Mouse (Mus musculus) neural tube, embryonic 12.5 days (tissue): ENCODE measurements around the gene S100b. TPM values are rescaled to one million over a fixed set of nuclear protein-coding genes. Genes with fewer than 3 reads are reported as not detected.

Source experiments
- ATAC-seq: fragments of 200-750 bp; cut with Nextera tagmentation; 2 replicates; pipeline ENCODE4 v1.8.0; 2017; ENCODE audit warnings: low read depth, mild to moderate bottlenecking, moderate TSS enrichment, moderate library complexity; ENCODE audit not compliant: low FRiP score
- H3K27ac ChIP-seq: fragments of 300-500 bp; sonication (generic); 2 replicates; pipeline ENCODE4 v1.5.1; 2016
- H3K27me3 ChIP-seq: fragments of 300-500 bp; sonication (generic); replicated peaks from 2 replicates; pipeline ENCODE4 v1.6.1; 2016; ENCODE audit warnings: mild to moderate bottlenecking
- H3K36me3 ChIP-seq: fragments of 300-500 bp; sonication (generic); 2 replicates; pipeline ENCODE4 v1.6.1; 2016; ENCODE audit warnings: mild to moderate bottlenecking
- H3K4me1 ChIP-seq: fragments of 300-500 bp; sonication (generic); 2 replicates; pipeline ENCODE4 v1.6.1; 2016
- H3K4me2 ChIP-seq: fragments of 300-500 bp; sonication (generic); replicated peaks from 2 replicates; pipeline ENCODE4 v1.6.1; 2016; ENCODE audit warnings: mild to moderate bottlenecking
- H3K4me3 ChIP-seq: fragments of 300-500 bp; sonication (generic); 2 replicates; pipeline ENCODE4 v1.5.1; 2016
- H3K9ac ChIP-seq: fragments of 300-500 bp; sonication (generic); 2 replicates; pipeline ENCODE4 v1.6.1; 2016; ENCODE audit warnings: mild to moderate bottlenecking
- H3K9me3 ChIP-seq: fragments of 300-500 bp; sonication (generic); 2 replicates; pipeline ENCODE4 v1.6.1; 2016; ENCODE audit warnings: mild to moderate bottlenecking
- WGBS: fragments of 180-500 bp; shearing (Covaris S2); methylation state at CpG from one replicate; pipeline ENCODE4 v1.1.7; 2016; 5-methylcytosine and 5-hydroxymethylcytosine counted together
- polyA plus RNA-seq: library from polyadenylated mRNA; unstranded; fragments of >200 nt; fragmentation: Nextera tagmentation; extraction: Ambion mirVana; gene quantifications from 2 replicates; pipeline ENCODE4 v1.2.1, GENCODE M21; 2016

Gene S100b
- polyA plus RNA-seq, 1 experiment from 2014 or later: 0.93 TPM

DNA sequence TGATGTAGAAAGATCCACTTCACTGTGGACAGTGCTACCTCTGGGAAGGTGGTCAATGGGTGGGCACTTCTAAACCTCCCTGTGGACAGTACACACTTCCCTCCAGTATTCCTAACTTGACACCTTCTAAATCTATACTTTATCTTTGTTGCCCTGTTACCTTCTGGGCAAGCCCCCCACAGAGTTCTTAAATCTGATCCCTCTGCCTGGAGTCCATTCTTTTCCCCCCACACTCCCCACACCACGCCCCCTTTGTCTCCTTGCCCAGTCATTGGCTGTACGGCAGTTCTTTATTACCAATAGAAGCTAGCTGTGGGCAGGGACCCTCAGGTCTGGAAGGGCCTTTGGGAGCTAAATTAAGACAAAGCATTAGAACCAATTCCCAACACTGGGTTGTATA lies 8.5 kb upstream of the S100b start:
- H3K4me2 ChIP-seq: no peak overlapping the region
- no peaks in the 10 kb centered on the region for H3K4me1 ChIP-seq
- H3K27ac ChIP-seq: no peak overlapping the region
- 81% methylated on average over 2 of the region's 2 CpGs for WGBS
- H3K9me3 ChIP-seq: no peaks in the 10 kb centered on the region
- H3K9ac ChIP-seq: no peak overlapping the region
- no peak overlapping the region for H3K4me3 ChIP-seq
- H3K36me3 ChIP-seq: no peaks in the 10 kb centered on the region
- ATAC-seq: no peak
- H3K27me3 ChIP-seq: no peaks in the 10 kb centered on the region

DNA sequence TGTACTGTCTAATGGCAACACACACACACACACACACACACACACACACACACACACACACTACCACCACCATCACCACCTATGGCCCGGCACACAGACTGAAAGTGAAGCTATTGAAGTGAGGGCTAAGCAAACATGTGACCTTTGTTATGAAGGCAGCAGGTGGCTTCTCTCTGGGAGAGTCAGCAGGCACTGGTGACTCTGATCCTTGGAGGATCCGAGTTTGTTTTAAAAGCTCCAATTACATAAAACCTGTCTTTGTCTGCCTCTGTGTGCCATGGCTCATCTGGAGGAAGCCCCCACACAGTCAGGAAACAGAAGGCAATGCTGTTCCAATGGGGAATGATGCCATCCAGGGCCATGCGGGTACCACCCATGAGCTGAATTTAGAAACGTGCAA lies 7.1 kb upstream of the S100b start:
- Histone ChIP-seq H3K4me3 (no peak overlapping the region), H3K4me1 (no peaks in the 10 kb centered on the region), H3K9me3 (no peaks in the 10 kb centered on the region), H3K27ac (no peak overlapping the region), H3K4me2 (no peak overlapping the region), H3K9ac (no peak overlapping the region), H3K36me3 (no peaks in the 10 kb centered on the region), H3K27me3 (no peaks in the 10 kb centered on the region)
- WGBS: 57% methylated on average over 4 of the region's 4 CpGs
- no peak for ATAC-seq

DNA sequence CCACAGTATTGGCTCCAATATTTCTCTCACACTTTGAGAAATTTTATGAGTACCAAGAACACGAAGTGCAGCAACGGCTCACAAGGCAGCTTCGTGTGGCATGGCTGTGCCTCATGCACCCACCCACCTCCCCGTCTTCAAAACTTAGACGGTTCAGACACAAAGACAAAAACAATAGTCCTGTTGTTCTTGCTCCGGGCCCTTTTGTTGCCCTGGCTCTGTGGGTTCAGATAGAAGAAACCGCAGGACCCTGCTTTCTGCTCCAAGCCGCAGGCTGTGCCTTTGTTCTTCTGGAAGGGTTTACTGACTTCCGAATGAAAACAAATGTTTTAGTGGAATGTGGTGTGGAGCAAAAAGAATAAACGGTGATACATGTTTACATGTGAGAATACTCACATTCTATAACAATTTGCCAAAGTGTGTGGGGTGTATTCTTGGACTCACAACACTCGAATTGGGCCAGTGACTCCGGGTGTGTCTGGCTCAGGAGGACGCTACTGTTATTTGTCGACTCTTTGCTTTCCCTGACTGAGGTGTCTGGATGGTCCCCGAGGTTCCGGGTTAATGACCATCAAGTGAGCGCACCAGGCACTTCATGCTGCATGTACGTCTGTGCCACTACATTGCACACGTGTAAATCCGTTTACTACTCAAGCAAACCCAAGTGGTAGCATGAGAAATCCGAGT lies 5.5 kb upstream of the S100b start:
- no peak for ATAC-seq
- H3K27ac ChIP-seq: no peak overlapping the region

DNA sequence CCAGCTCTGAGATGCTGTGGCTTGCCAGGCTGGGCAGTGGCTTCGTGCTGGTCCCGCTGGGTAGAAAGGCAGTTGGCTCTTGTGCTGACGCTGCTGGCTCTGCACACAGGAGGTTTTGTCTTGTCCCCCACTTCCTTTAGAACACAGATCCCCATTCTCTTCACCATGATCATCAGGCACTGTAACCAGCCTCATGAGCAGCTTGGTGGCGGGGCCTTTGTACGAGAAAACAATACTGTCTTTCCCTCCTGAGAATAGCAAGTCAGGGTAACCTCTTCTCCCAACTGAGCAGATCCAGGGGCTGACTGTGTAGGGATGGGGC lies 5.0 kb upstream of the S100b start:
- Histone ChIP-seq H3K36me3 (no peaks in the 10 kb centered on the region), H3K4me2 (no peak overlapping the region), H3K27ac (no peak overlapping the region), H3K27me3 (no peaks in the 10 kb centered on the region), H3K4me1 (no peaks in the 10 kb centered on the region), H3K4me3 (no peak overlapping the region), H3K9me3 (no peaks in the 10 kb centered on the region), H3K9ac (no peak overlapping the region)
- ATAC-seq: no peak
- 70% methylated on average over 5 of the region's 5 CpGs for WGBS

More for the DNA sequence above, 5.5 kb upstream of the S100b start:
- Histone ChIP-seq H3K4me1 (no peaks in the 10 kb centered on the region), H3K9me3 (no peaks in the 10 kb centered on the region), H3K4me2 (no peak overlapping the region), H3K27me3 (no peaks in the 10 kb centered on the region), H3K4me3 (no peak overlapping the region), H3K36me3 (no peaks in the 10 kb centered on the region), H3K9ac (no peak overlapping the region)
- WGBS: 44% methylated on average over 21 of the region's 21 CpGs

DNA sequence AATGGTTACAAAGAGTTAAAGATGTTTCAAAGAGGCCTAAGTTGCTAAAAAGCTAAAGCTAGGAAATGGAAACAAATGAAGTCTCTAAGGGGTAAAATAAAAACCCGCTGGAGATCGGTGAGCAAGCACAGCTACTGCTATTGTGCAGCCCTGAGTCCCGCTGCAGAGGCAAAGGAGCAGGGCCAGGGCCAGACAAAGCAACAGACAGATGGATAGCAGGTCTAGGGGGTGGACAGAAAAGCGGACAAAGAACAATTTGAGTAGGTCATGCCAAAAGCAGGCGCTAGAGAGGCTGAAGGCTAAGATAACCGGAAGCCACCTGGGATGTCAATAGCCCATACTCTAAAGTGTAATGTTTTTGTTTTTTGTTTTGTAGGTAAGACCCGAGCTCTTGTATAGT lies 2.8 kb upstream of the S100b start:
- no peak overlapping the region for H3K4me2 ChIP-seq
- no peaks in the 10 kb centered on the region for H3K27me3 ChIP-seq
- no peak overlapping the region for H3K27ac ChIP-seq
- H3K9ac ChIP-seq: no peak overlapping the region
- WGBS: 52% methylated on average over 7 of the region's 7 CpGs
- no peaks in the 10 kb centered on the region for H3K36me3 ChIP-seq
- ATAC-seq: no peak
- no peaks in the 10 kb centered on the region for H3K9me3 ChIP-seq
- H3K4me1 ChIP-seq: no peaks in the 10 kb centered on the region
- no peak overlapping the region for H3K4me3 ChIP-seq

DNA sequence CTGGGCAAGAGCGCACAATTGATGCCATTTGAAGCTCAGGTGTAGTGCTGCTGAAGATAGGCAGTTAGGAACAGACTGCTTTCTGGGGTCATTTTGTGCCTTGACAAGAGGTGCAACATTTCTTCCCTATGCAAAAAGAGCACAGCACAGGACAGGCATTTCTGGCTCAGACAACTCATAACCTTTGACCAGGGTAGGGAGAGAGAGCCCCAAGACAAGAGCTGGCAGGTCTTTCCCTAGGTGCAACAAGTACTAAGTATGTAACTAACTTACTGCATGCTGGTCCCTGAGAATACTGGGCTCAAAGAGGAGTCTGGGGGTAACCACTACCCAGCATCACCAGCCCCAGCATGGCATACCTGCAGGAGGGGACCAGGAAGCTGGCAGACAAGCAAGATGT lies 574 bp upstream of the S100b start:
- 94% methylated on average over 1 of the region's 1 CpGs for WGBS
- H3K27ac ChIP-seq: no peak overlapping the region
- no peak for ATAC-seq

DNA sequence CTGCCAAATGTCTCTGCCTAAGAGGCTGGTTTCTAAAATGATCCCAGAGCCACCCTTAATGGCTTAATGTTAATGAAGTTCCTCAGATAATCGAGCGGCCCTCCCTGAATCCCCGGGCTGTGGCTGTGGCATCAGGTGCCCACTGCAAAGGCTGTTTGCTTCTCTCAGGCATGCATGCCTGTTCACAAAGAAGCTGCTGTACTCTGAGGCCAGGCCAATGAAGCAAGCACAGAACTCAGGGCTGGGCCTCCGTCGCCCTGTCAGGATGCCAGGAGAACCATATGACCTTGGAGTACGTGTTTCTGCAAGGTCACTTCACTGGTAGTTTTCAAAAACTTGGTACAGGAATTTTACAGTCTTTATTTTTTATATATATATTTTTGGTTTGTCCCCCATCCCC lies 2.0 kb downstream of the S100b start:
- no peak overlapping the region for H3K27ac ChIP-seq
- no peak overlapping the region for H3K4me3 ChIP-seq
- H3K4me1 ChIP-seq: peaks cover 3% of the 10 kb centered on the region; the same call in 1 of the 2 replicates
- H3K4me2 ChIP-seq: no peak overlapping the region
- H3K27me3 ChIP-seq: no peaks in the 10 kb centered on the region
- no peak overlapping the region for H3K9ac ChIP-seq
- 63% methylated on average over 6 of the region's 6 CpGs for WGBS
- no peaks in the 10 kb centered on the region for H3K36me3 ChIP-seq
- ATAC-seq: no peak
- no peaks in the 10 kb centered on the region for H3K9me3 ChIP-seq

More for the DNA sequence above, 574 bp upstream of the S100b start:
- Histone ChIP-seq H3K4me3 (no peak overlapping the region), H3K4me2 (no peak overlapping the region), H3K9me3 (no peaks in the 10 kb centered on the region), H3K27me3 (no peaks in the 10 kb centered on the region), H3K4me1 (no peaks in the 10 kb centered on the region), H3K9ac (no peak overlapping the region), H3K36me3 (no peaks in the 10 kb centered on the region)

DNA sequence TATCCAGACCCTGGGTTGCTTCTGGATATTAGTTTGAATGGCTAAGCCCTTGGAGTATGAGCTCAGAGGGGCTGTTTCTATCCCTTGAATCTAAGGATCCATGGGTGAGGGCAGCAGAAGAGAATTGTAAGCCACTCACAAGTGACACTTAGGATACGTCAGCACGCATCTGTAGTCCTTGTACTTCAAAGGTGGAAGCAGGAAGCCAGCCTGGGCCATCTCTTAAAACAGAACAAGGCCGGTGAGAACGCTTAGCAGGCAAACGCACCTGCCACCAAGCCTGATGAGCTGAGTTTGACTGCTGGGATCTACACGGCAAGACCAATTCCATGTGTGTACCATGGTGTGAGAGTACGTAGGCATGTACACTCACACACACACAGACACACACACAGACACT lies 3.6 kb downstream of the S100b start:
- Histone ChIP-seq H3K27me3 (no peaks in the 10 kb centered on the region), H3K9ac (no peak overlapping the region), H3K4me3 (no peak overlapping the region), H3K27ac (no peak overlapping the region), H3K4me2 (no peak overlapping the region), H3K36me3 (no peaks in the 10 kb centered on the region), H3K4me1 (peaks cover 3% of the 10 kb centered on the region; the same call in 1 of the 2 replicates), H3K9me3 (no peaks in the 10 kb centered on the region)
- ATAC-seq: no peak
- WGBS: 96% methylated on average over 7 of the region's 7 CpGs

DNA sequence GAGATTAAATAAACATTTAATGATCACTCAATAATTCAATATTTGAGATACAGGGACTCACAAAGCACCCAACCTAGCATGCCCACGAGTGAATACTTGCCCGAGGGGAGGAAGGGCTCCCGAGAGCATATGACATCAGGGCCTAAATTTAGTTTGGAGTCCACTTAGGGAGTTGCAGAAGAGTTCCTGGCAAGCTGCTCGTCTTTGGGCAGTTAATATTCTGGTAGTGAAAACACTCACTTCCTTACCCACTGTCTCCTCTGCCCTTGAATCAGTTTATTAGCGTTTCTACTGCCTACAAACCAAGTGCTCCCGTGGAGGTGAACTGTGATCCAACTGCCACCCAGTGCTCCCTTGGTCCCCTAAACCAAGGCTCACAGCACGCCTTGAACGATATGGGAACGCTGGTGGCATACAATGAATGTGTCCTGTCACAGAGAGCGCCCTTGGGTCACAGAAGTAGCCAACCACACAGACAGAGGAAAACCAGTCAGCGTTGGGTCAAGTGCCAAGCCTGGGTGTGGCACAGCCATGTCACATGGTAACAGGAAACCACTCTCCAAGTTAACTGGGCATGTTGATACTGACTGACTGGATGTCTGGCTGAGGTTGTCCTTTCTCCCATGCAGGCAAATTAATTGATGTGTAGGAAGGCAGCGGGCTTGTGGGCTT lies 4.2 kb downstream of the S100b start:
- WGBS: 89% methylated on average over 12 of the region's 12 CpGs
- H3K9ac ChIP-seq: no peak overlapping the region
- ATAC-seq: no peak
- no peaks in the 10 kb centered on the region for H3K9me3 ChIP-seq
- no peaks in the 10 kb centered on the region for H3K27me3 ChIP-seq
- H3K27ac ChIP-seq: no peak overlapping the region
- peaks cover 3% of the 10 kb centered on the region; the same call in 1 of the 2 replicates for H3K4me1 ChIP-seq
- H3K4me3 ChIP-seq: no peak overlapping the region
- no peaks in the 10 kb centered on the region for H3K36me3 ChIP-seq
- H3K4me2 ChIP-seq: no peak overlapping the region

DNA sequence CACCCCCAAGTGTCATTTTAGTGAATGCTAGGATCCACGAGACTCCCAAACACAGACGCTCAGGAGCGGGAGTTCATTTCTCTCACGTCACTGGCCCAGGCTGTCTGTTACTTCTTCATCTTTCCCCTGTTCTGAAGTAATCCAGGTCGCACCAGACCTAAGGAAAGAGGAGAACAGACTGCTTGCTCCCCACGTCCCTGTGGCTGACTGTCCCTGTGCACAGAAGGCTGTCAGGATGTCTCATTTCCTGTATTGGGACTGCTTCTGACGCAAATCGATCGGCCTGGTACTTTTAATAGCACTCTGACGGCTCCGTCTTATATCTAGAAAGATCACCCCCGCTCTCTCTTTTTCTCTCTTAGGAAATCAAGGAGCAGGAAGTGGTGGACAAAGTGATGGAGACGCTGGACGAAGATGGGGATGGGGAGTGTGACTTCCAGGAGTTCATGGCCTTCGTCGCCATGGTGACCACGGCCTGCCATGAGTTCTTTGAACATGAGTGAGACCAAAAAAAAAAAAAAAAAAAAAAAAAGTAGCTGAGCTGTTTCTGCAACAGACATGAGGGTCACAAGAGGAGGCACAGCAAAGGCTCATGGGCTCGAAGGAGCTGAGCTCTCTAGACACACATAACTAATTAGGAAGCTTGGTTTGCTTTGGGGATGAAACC lies 6.0 kb downstream of the S100b start:
- ATAC-seq: no peak
- H3K27ac ChIP-seq: no peak overlapping the region
- no peaks in the 10 kb centered on the region for H3K9me3 ChIP-seq
- H3K36me3 ChIP-seq: peaks cover 5% of the 10 kb centered on the region
- peaks cover 3% of the 10 kb centered on the region; the same call in 1 of the 2 replicates for H3K4me1 ChIP-seq
- no peak overlapping the region for H3K9ac ChIP-seq
- no peak overlapping the region for H3K4me3 ChIP-seq
- H3K27me3 ChIP-seq: no peaks in the 10 kb centered on the region
- WGBS: 71% methylated on average over 18 of the region's 18 CpGs
- no peak overlapping the region for H3K4me2 ChIP-seq

DNA sequence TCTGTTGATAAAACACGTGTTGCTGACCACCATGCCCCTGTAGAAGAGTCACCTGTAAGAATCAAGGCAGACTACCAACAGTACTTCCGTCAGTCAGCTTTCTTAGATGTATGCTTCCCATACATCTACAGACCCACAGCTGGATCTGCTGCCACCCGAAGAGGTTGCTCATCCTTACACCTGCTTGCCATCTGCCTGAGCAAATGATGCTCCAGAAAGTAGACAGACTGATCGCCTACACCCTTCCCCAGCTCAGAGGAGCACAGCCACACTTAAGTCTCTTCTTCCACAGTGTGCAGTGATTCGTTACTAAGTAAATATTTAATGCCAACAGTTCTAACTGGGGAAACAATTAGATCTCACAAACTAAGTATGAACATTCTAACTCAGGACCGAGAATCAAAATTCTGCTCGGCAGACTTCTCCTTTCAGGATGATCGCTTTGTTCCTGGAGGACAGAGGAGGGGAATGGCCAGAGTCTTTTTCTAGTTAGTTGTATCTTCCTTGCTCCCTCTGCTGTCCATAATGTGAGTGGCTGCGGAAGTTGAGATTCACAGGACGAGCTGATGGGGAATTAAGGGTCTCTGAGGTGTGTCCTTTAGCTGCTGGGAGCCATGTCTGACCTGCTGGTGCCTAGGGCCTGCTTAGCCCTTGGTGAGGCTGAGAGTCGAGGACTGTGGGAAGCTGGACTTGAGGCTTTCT lies 6.9 kb downstream of the S100b start:
- H3K4me3 ChIP-seq: no peak overlapping the region
- H3K27ac ChIP-seq: no peak overlapping the region
- no peak overlapping the region for H3K4me2 ChIP-seq
- ATAC-seq: no peak
- peaks cover 13% of the 10 kb centered on the region for H3K36me3 ChIP-seq
- peaks cover 3% of the 10 kb centered on the region; the same call in 1 of the 2 replicates for H3K4me1 ChIP-seq
- no peak overlapping the region for H3K9ac ChIP-seq
- no peaks in the 10 kb centered on the region for H3K9me3 ChIP-seq
- WGBS: 67% methylated on average over 11 of the region's 11 CpGs
- H3K27me3 ChIP-seq: no peaks in the 10 kb centered on the region

DNA sequence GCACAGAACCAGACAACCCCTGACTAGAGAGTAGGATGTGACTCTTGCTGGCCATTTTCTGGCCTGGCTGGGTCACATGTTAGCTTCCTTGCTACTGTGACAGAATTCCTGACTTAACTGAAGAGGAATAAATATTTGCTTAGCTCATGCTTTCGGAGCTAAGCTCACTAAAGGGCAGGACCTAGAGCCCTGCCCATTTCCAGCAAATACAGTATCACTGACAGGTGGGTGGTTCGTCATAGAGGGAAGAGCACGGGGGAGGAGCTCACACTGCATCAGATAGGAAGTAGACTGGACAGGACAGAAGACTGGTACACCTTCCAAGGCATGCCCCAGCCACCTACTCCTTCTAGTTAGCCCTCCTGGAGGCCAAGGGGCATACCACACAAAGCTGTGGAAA lies 7.8 kb downstream of the S100b start:
- H3K4me2 ChIP-seq: no peak overlapping the region
- peaks cover 3% of the 10 kb centered on the region; the same call in 1 of the 2 replicates for H3K4me1 ChIP-seq
- peaks cover 23% of the 10 kb centered on the region for H3K36me3 ChIP-seq
- no peak overlapping the region for H3K9ac ChIP-seq
- no peaks in the 10 kb centered on the region for H3K27me3 ChIP-seq
- H3K27ac ChIP-seq: no peak overlapping the region
- ATAC-seq: 0 out of 2 replicates have a peak, but pooled peaks have one; percentile 17
- H3K4me3 ChIP-seq: no peak overlapping the region
- 90% methylated on average over 3 of the region's 3 CpGs for WGBS
- H3K9me3 ChIP-seq: no peaks in the 10 kb centered on the region
